Mouse (Mus musculus) heart, embryonic 10.5 days (tissue): ENCODE measurements at regions not wholly inside any gene's neighbourhood (a gene's known extent, or its start where the extent isn't known, plus 50 kb on each side); places are given as distances from the start of the nearest gene placed in this dataset.
A peak's percentile ranks its signal among the peaks of the same experiment; 100 is the strongest.

Experiments used
- DNase-seq: peaks from one replicate; pipeline ENCODE4 v3.0.0-alpha.2; 2017; ENCODE audit warnings: low spot score
- H3K27ac ChIP-seq: fragments of 300-500 bp; sonication (generic); 2 replicates; pipeline ENCODE4 v1.5.1; 2016; ENCODE audit warnings: mild to moderate bottlenecking
- H3K27me3 ChIP-seq: fragments of 300-500 bp; sonication (generic); 2 replicates; pipeline ENCODE4 v1.6.1; 2016; ENCODE audit warnings: mild to moderate bottlenecking; ENCODE audit not compliant: poor library complexity, insufficient read depth, severe bottlenecking
- H3K36me3 ChIP-seq: fragments of 300-500 bp; sonication (generic); 2 replicates; pipeline ENCODE4 v1.6.1; 2016; ENCODE audit warnings: mild to moderate bottlenecking, moderate library complexity
- H3K4me1 ChIP-seq: fragments of 300-500 bp; sonication (generic); 2 replicates; pipeline ENCODE4 v1.6.1; 2016; ENCODE audit warnings: mild to moderate bottlenecking
- H3K4me3 ChIP-seq: fragments of 300-500 bp; sonication (generic); 2 replicates; pipeline ENCODE4 v1.5.1; 2016; ENCODE audit warnings: mild to moderate bottlenecking, moderate library complexity
- H3K9me3 ChIP-seq: fragments of 300-500 bp; sonication (generic); 2 replicates; pipeline ENCODE4 v1.6.1; 2016; ENCODE audit warnings: mild to moderate bottlenecking, moderate library complexity
- WGBS: fragments of 180-500 bp; shearing (Covaris S2); methylation state at CpG from one replicate; pipeline ENCODE4 v1.1.7; 2016; 5-methylcytosine and 5-hydroxymethylcytosine counted together

GRCm38 (mm10) chr5:26206766-26207122 is 50.7 kb upstream of the Gm7361 start:
- H3K4me3 ChIP-seq, result no peak overlapping the region
- 71% methylated on average over 2 of the region's 2 CpGs for WGBS
- H3K27ac ChIP-seq, result no peak overlapping the region
- no peaks in the 10 kb centered on the region for H3K9me3 ChIP-seq
- no peak for DNase-seq
- no peaks in the 10 kb centered on the region for H3K27me3 ChIP-seq
- H3K4me1 ChIP-seq, result no peaks in the 10 kb centered on the region
- no peaks in the 10 kb centered on the region for H3K36me3 ChIP-seq

DNA sequence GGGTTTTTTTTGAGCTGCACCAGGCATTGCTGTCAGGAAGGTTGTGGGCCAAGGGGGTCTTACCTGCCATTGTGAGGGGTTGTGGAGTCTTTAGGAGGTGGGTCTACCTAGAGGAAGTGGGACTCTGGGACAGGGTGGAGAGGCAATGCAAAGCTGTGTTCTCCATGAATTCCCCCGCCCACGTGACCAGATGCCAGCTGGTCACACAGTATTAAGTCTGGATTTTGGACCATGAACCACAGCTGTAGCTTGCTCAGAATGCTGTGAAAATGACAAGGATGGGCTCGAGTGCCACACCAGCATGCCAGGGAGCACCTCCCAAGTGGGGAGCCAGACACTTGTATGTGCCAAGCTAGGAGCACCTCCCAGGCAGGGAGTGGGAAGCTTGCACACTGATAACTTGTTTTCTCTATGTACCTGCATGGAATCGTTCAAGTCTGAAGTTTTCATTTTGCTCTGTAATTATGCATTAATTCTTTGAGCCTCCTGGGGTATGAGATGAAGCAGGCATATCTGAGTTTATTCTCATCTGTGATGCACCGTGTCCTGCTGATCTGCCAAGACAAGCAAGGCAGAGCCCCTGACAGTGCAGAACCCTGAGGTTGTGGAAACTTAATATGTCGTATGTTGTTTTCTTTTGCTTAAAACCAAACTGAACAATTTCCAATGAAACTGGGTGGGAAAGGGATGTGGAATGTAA is 51.3 kb upstream of the Gm7361 start:
- H3K36me3 ChIP-seq, result no peaks in the 10 kb centered on the region
- no peak overlapping the region for H3K27ac ChIP-seq
- H3K4me1 ChIP-seq, result no peaks in the 10 kb centered on the region
- no peak for DNase-seq
- H3K9me3 ChIP-seq, result no peaks in the 10 kb centered on the region
- WGBS, result 79% methylated on average over 6 of the region's 6 CpGs
- H3K4me3 ChIP-seq, result no peak overlapping the region
- H3K27me3 ChIP-seq, result no peaks in the 10 kb centered on the region

- DNase-seq, result no peak
- H3K36me3 ChIP-seq, result no peaks in the 10 kb centered on the region
- no peak overlapping the region for H3K27ac ChIP-seq
- H3K4me3 ChIP-seq, result no peak overlapping the region
- WGBS, result 81% methylated on average over 6 of the region's 6 CpGs
- no peaks in the 10 kb centered on the region for H3K9me3 ChIP-seq
- no peaks in the 10 kb centered on the region for H3K4me1 ChIP-seq
- no peaks in the 10 kb centered on the region for H3K27me3 ChIP-seq
These were observed 55.0 kb upstream of the Gm7361 start for GRCm38 (mm10) chr5:26202471-26202870.

DNA sequence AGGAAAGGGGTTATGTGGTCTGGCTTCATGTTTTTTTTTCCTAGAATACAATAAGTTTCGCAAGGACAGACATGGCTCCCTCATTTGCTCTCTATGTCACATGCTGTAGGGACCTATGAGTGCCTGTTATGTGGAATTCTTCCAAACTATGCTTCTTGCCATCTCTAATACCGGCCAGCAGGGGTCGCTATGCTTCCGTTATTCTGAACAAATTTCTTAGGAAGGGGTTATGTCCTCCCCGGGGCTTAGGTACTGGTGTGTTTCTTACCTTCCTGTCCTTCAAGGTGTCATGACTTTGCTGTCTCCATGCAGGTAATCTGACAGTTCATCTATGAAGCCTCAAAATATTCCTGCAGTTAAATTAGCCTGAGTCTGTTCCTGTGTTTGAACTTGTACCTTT is 68.1 kb upstream of the Gm7361 start:
- Histone ChIP-seq H3K4me3 (no peak overlapping the region), H3K4me1 (peaks cover 14% of the 10 kb centered on the region; the same call in 1 of the 2 replicates), H3K36me3 (no peaks in the 10 kb centered on the region), H3K27me3 (0 out of 2 replicates have a peak, but pooled peaks cover 6% of the 10 kb centered on the region), H3K27ac (no peak overlapping the region), H3K9me3 (no peaks in the 10 kb centered on the region)
- no peak for DNase-seq
- 13% methylated on average over 5 of the region's 5 CpGs for WGBS

DNA sequence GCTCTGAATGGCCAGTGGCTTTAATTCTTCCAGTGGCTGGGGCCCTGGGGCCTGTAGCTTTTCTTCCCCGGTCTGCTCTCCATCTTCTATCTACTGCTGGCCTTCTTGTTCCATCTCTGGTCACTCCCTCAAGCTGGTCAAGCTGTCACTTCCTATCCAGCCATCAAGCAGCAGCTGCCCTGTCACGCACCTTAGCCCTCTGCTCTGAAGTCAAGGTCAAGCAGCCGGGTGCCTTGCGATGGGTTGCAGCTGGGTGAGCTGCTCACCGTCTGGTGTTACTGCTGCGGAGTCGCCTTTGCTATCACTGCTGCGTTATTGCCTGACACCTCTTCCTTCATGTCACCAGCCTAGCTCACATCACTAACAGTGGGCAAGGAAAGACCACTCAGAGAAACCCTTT is 66.0 kb upstream of the Gm10220 start:
- DNase-seq, result no peak
- Histone ChIP-seq H3K36me3 (no peaks in the 10 kb centered on the region), H3K27me3 (0 out of 2 replicates have a peak, but pooled peaks cover 6% of the 10 kb centered on the region), H3K4me1 (peaks cover 14% of the 10 kb centered on the region; the same call in 1 of the 2 replicates), H3K27ac (no peak overlapping the region), H3K4me3 (no peak overlapping the region), H3K9me3 (no peaks in the 10 kb centered on the region)
- 41% methylated on average over 8 of the region's 8 CpGs for WGBS

- Histone ChIP-seq H3K27ac (no peak overlapping the region), H3K9me3 (no peaks in the 10 kb centered on the region), H3K4me1 (peaks cover 14% of the 10 kb centered on the region; the same call in 1 of the 2 replicates), H3K36me3 (no peaks in the 10 kb centered on the region), H3K27me3 (0 out of 2 replicates have a peak, but pooled peaks cover 6% of the 10 kb centered on the region), H3K4me3 (no peak overlapping the region)
- 30% methylated on average over 5 of the region's 5 CpGs for WGBS
- no peak for DNase-seq
These were observed 64.2 kb upstream of the Gm10220 start for GRCm38 (mm10) chr5:26185417-26185816.

DNA sequence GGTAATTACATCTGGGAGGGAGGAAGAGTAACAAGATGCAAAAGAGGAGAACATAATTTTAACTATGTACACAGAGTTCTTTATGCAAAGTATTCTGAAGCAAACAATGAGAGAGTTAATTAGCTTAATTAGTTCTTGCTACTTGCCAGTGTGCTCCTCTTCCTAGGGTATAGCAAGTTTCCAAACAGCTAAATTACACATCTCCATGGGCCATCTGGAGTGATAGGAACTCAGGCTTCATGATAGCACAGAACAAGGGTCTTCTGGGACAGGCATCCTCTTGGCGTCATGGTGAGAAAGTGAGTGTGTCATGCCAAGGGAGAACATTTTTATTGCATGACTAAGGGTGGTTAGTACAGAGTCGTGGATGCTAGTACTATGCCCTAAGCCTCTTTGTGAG is 54.8 kb upstream of the Gm10220 start:
- H3K4me3 ChIP-seq, result no peak overlapping the region
- H3K27me3 ChIP-seq, result no peaks in the 10 kb centered on the region
- no peaks in the 10 kb centered on the region for H3K36me3 ChIP-seq
- H3K27ac ChIP-seq, result no peak overlapping the region
- DNase-seq, result no peak
- no peaks in the 10 kb centered on the region for H3K9me3 ChIP-seq
- no peaks in the 10 kb centered on the region for H3K4me1 ChIP-seq
- 74% methylated on average over 2 of the region's 2 CpGs for WGBS

DNA sequence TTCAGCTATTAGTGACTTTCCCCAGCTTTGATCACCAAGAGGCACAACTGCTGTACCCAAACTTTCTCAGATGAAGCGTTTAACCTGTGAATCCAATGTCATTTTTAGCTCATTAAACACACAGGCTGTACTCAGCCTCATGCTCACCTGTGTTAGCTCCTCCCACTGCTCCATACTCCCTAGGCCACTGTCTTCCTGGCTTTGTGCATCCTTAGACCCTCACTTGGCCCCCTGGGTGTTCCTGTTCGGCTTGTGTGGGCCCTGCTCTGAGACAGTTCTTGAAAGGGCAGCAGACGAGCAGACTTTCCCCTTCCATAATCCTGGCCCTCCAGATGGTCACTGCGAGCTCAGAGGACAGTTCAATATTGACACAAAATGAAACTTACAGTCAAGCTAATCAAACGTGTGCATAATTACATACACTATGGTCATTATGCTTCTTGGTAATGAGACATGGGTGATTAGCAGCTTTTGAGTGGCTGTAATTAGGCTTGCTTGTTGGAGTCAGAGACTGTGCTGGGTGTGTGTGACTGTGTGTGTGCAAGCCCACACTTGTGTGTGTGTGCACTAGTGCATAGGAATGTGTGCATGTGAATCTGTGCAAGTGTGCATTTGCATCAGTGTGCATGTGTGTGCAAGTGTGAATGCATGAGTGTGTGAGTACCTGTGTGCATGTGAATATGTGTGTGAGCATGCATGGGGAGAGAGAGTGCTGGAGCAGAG is 50.6 kb upstream of the Gm10220 start:
- Histone ChIP-seq H3K9me3 (no peaks in the 10 kb centered on the region), H3K4me1 (no peaks in the 10 kb centered on the region), H3K27ac (no peak overlapping the region), H3K4me3 (no peak overlapping the region), H3K27me3 (no peaks in the 10 kb centered on the region), H3K36me3 (no peaks in the 10 kb centered on the region)
- 74% methylated on average over 5 of the region's 5 CpGs for WGBS
- DNase-seq, result peak; percentile 47

DNA sequence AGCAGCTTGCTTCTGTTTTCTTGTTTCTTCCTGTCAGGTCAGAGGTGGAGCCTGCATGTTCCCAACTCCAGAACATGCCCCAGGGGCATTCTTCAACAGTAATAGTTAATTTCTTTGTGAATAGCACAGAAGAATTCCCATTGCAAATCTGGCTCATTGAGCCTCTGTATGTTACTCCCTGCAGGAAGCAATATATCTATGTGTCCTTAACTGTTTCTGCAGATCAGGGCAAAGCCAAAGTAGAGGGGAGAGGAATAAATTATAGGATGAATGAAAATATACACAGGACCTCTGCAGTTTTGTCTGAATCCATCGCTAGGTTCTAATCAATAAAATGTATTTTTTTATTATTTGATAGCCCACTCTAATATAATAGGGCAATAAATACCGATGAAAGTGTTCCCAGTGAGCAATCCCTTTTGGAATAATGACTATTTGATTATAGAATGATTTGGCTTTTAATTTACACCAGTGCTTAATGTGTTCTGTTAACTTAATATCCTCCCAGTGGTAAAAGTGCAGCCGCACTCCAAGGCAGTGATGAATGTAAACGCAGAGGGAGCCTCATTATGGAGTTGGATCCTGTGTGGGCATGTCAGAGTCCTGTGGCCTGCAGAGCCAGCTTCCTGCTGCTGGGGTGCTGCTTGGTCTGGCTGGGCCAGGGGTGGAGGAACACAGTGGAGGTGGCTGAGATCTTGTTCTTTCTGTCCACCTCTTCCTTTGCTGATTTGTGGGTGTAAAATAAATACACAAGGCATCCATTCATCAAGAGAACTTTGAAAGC is 49.7 kb upstream of the Gm10220 start:
- Histone ChIP-seq H3K4me1 (no peaks in the 10 kb centered on the region), H3K27me3 (no peaks in the 10 kb centered on the region), H3K27ac (no peak overlapping the region), H3K9me3 (no peaks in the 10 kb centered on the region), H3K36me3 (no peaks in the 10 kb centered on the region), H3K4me3 (no peak overlapping the region)
- DNase-seq, result peak; percentile 51
- WGBS, result 85% methylated on average over 4 of the region's 4 CpGs
